Mouse (Mus musculus): ENCODE measurements at regions not wholly inside any gene's neighbourhood (a gene's known extent, or its start where the extent isn't known, plus 50 kb on each side); places are given as distances from the start of the nearest gene placed in this dataset.

- POLR2A ChIA-PET, result no interaction called here
- H3K27me3 ChIP-seq, result no peaks in the 10 kb centered on the region
- no peak for ATAC-seq
- TF ChIP-seq CTCF (IDR thresholded peaks at IDR 0.05), result no peak
- CTCF ChIA-PET, result no interaction called here
- in situ Hi-C loops (cut with MboI; ENCODE audit: low pct_unique_long_range_greater_than_20kb), result no loop called here
- no peak for DNase-seq (ENCODE audit: low read depth, low spot score)
These were observed 2886.8 kb upstream of the Lrrc6 start for GRCm38 (mm10) chr15:69387466-69387865.

GRCm38 (mm10) chr15:69365440-69365839 lies 2864.7 kb upstream of the Lrrc6 start:
- ATAC-seq (no peak), DNase-seq (ENCODE audit: low read depth, low spot score) (no peak)
- in situ Hi-C loops (cut with MboI; ENCODE audit: low pct_unique_long_range_greater_than_20kb), result no loop called here
- TF ChIP-seq CTCF (IDR thresholded peaks at IDR 0.05), result no peak
- H3K27me3 ChIP-seq, result no peaks in the 10 kb centered on the region
- ChIA-PET POLR2A (no interaction called here), CTCF (no interaction called here)

GRCm38 (mm10) chr15:69350053-69350739 lies 2849.5 kb upstream of the Lrrc6 start:
- no peaks in the 10 kb centered on the region for H3K27me3 ChIP-seq
- DNase-seq (ENCODE audit: low read depth, low spot score) (no peak), ATAC-seq (no peak)
- ChIA-PET POLR2A (no interaction called here), CTCF (no interaction called here)
- in situ Hi-C loops (cut with MboI; ENCODE audit: low pct_unique_long_range_greater_than_20kb), result no loop called here
- no peak for TF ChIP-seq CTCF (IDR thresholded peaks at IDR 0.05)

DNA sequence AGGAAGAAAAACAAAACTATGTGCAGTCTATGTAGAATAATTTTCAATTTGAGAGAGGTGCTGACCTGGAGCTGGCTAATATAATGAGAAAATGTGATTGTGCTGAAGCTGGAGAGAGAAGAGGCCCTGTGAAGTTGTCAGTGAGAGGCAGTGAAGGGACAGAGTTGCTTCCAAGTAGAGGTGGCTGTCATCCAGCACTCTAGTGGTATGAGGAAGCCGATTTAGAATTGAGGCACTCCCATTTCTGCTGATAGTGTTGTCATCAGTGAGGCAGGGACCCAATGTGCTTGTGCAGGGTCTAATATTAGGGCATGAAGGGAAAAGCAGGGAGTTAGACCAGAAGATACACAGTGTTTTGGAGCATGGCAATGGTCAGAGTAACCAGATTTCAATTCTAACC lies 2845.4 kb upstream of the Lrrc6 start:
- no peak for TF ChIP-seq CTCF (IDR thresholded peaks at IDR 0.05)
- ChIA-PET CTCF (no interaction called here), POLR2A (interaction anchor here (0.7 kb wide), 1 partner anchor 194 kb away, joined by 3 read pairs; no protein-coding TSS in a partner anchor)
- in situ Hi-C loops (cut with MboI; ENCODE audit: low pct_unique_long_range_greater_than_20kb), result no loop called here
- H3K27me3 ChIP-seq, result no peaks in the 10 kb centered on the region
- ATAC-seq (no peak), DNase-seq (ENCODE audit: low read depth, low spot score) (no peak)

DNA sequence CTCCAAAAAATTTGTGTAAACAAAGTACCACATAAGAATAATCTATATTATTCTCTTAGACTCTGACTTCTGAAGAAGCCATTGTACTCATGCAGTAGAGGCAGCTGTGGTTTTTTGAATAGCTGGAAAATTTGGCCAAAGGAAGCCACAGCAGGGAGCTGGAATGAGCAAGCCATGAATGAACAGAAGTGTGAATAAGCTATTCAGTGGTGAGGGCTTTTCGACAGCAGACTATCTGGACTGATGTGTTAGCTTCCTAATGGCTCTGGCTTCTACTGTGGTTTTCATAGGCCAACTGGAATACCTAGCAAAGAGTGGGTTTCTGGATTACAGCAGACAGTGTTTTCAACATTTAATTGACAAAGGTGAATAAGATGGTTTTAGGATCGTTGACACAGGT lies 2842.0 kb upstream of the Lrrc6 start:
- in situ Hi-C loops (cut with MboI; ENCODE audit: low pct_unique_long_range_greater_than_20kb), result no loop called here
- no peak for DNase-seq (ENCODE audit: low read depth, low spot score)
- peaks cover under 1% of the 10 kb centered on the region for H3K27me3 ChIP-seq
- TF ChIP-seq CTCF (IDR thresholded peaks at IDR 0.05), result no peak
- ATAC-seq, result no peak
- ChIA-PET POLR2A (no interaction called here), CTCF (interaction anchor here (1.0 kb wide), 1 partner anchor 10 kb away, joined by 3 read pairs; no protein-coding TSS in a partner anchor)

GRCm38 (mm10) chr15:69336491-69336890 lies 2835.8 kb upstream of the Lrrc6 start:
- no peak for TF ChIP-seq CTCF (IDR thresholded peaks at IDR 0.05)
- ATAC-seq (no peak), DNase-seq (ENCODE audit: low read depth, low spot score) (no peak)
- in situ Hi-C loops (cut with MboI; ENCODE audit: low pct_unique_long_range_greater_than_20kb), result no loop called here
- peaks cover 3% of the 10 kb centered on the region for H3K27me3 ChIP-seq
- ChIA-PET POLR2A (no interaction called here), CTCF (no interaction called here)

DNA sequence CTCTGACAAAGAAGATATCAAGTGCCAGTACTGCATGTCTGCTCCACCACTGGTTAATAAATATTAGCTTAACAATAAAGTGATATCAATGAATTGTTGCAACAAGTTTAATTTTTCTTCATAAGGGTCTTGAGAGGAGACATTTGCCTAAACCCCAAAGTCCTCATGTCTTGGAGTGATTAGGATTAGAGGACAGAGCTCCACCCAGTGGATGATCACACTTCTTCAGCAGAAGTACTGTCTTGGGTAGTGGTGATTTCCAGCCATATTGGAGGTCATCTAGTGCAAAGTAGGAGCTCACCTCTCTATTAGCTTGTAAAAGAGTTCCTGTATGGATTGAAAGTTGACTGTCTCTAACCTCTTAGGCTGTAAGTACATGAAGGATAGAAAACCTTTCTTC lies 2825.8 kb upstream of the Lrrc6 start:
- in situ Hi-C loops (cut with MboI; ENCODE audit: low pct_unique_long_range_greater_than_20kb), result no loop called here
- ChIA-PET POLR2A (no interaction called here), CTCF (interaction anchor here (1.4 to 1.7 kb wide), 2 partner anchors 10 to 389 kb away, joined by 3 read pairs; no protein-coding TSS in a partner anchor)
- DNase-seq (ENCODE audit: low read depth, low spot score) (no peak), ATAC-seq (no peak)
- TF ChIP-seq CTCF (IDR thresholded peaks at IDR 0.05), result peak; percentile 11
- no peaks in the 10 kb centered on the region for H3K27me3 ChIP-seq

DNA sequence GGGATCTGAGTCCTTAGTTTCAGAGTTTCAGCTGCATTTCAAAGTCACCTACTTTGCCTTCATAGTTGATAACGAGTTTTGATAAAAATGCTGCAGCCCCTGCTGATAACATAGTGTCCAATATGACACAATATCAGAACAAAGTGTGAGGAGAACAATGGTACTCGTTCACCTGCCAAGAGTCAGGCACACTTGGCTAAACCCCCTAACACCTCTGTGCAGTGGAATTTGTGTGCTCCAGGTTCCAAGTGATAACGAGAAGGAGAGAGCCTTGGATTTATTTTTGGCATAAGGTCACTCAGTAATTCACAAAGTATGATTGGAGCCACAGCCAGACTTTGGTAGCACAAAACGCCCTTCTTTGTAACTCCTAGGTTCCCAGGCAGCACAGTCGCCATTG lies 2802.4 kb upstream of the Lrrc6 start:
- DNase-seq (ENCODE audit: low read depth, low spot score) (no peak), ATAC-seq (no peak)
- no peaks in the 10 kb centered on the region for H3K27me3 ChIP-seq
- POLR2A ChIA-PET, result no interaction called here
- in situ Hi-C loops (cut with MboI; ENCODE audit: low pct_unique_long_range_greater_than_20kb), result no loop called here
- TF ChIP-seq CTCF (IDR thresholded peaks at IDR 0.05), result no peak
- CTCF ChIA-PET, result no interaction called here

DNA sequence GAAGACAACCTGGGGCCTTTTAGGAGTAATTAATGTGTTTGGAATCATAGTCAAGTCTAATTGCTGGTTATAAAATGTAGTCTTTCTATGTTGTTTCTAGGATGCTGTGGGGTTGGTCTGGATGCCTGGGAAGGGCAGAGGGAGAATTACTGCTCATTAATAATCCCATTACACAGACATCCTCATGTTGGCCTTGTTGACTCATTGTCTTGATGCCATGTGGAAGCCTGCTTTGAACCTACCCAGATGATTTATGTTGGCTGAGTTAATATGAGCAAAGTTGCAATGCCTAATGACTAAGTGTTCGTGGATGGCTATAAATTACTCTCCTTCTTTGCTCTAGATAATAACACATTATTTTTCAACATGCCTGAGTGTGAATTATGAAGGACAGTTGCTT lies 2790.6 kb upstream of the Lrrc6 start:
- in situ Hi-C loops (cut with MboI; ENCODE audit: low pct_unique_long_range_greater_than_20kb), result loop anchor here (25.0 kb wide), 1 partner anchor 854 kb away; no protein-coding TSS in a partner anchor
- ATAC-seq (no peak), DNase-seq (ENCODE audit: low read depth, low spot score) (no peak)
- POLR2A ChIA-PET, result no interaction called here
- TF ChIP-seq CTCF (IDR thresholded peaks at IDR 0.05), result no peak
- CTCF ChIA-PET, result interaction anchor here (1.2 kb wide), 1 partner anchor 33 kb away, joined by 3 read pairs; no protein-coding TSS in a partner anchor
- no peaks in the 10 kb centered on the region for H3K27me3 ChIP-seq

GRCm38 (mm10) chr15:69275546-69276255 lies 2775.0 kb upstream of the Lrrc6 start:
- peaks cover 2% of the 10 kb centered on the region for H3K27me3 ChIP-seq
- ATAC-seq (no peak), DNase-seq (ENCODE audit: low read depth, low spot score) (no peak)
- ChIA-PET CTCF (no interaction called here), POLR2A (no interaction called here)
- no peak for TF ChIP-seq CTCF (IDR thresholded peaks at IDR 0.05)
- in situ Hi-C loops (cut with MboI; ENCODE audit: low pct_unique_long_range_greater_than_20kb), result loop anchor here (25.0 kb wide), 1 partner anchor 838 kb away; no protein-coding TSS in a partner anchor

- DNase-seq (ENCODE audit: low read depth, low spot score) (no peak), ATAC-seq (no peak)
- ChIA-PET POLR2A (no interaction called here), CTCF (interaction anchor here (1.3 to 1.7 kb wide), 2 partner anchors 10 to 11 kb away, joined by 4 to 5 read pairs; no protein-coding TSS in a partner anchor)
- H3K27me3 ChIP-seq, result no peaks in the 10 kb centered on the region
- TF ChIP-seq CTCF (IDR thresholded peaks at IDR 0.05), result no peak
- in situ Hi-C loops (cut with MboI; ENCODE audit: low pct_unique_long_range_greater_than_20kb), result no loop called here
These were observed 2773.6 kb upstream of the Lrrc6 start for GRCm38 (mm10) chr15:69274225-69274766.

Data from Patski (cell line).